Mouse (Mus musculus) adrenal gland, adult 10 weeks (tissue): ENCODE results near the gene Gm49345. TPM values are rescaled to one million over a fixed set of nuclear protein-coding genes. Genes with fewer than 3 reads are reported as not detected.

Experiments
- polyA plus RNA-seq: library from polyadenylated mRNA; stranded (reverse); fragments of 350-450 nt; fragmentation: Illumina TruSeq; extraction: RNeasy Lipid Tissue Mini Kit (QIAGEN cat#74804); gene quantifications from one replicate; pipeline ENCODE4 v1.2.3, GENCODE M21; 2014; ENCODE audit warnings: low read depth, low replicate concordance

The Gm49345 gene
- not detected for polyA plus RNA-seq

GRCm38 (mm10) chr13:67637294-67638007 is at the start of gene Gm49345, which contains the start of gene Zfp729a:
Gene Gm49345, minus strand, starts transcription at chr13:67637769.
Gene Zfp729a, minus strand, starts transcription at chr13:67637791.

DNA sequence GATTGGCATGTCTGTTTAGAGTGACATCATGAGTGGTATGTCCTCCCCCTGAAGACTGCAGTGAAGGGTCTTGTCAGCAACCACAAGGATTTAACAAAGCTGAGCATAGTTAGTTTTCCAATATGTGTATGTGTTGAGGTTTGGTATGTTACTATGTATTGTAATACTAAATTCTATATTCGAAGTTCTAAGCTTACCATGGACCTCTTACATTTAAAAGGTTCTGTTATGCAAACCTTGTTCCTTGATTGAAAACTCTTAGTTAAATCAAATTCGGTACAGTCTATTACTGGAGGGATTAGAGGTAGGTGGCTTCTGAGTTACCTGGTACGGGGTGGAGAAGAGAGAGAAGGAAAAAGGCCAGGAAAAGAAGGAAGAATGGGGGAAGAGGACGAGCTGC is 49.4 kb upstream of the Gm49345 start, which contains the start of gene Zfp738:
Gene Zfp738 (minus strand): TSS at position 101 of the 400 bp plus-strand sequence.

GRCm38 (mm10) chr13:67609066-67609876 is 28.3 kb downstream of the Gm49345 start, which contains the start of gene Zfp729b:
Gene Zfp729b, minus strand, starts transcription at chr13:67609707.

DNA sequence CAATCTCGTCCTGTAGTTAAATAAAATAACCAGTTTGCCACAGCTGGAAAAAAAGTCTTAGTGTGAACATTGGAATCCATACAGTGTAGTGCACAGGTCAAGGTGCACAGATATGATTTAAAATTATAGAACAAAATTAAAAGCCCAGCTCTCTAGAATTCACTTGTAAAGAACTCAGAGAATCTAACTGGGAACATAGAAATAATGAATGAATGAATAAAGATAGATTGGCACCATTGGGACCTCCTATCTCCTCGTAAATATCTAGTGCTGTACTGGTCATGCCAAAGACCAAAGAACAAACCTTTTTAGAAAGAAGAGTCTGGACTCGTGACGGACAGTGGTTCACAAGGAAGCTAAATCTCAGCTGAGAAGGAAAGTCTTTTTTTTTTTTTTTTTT is 83.8 kb downstream of the Gm49345 start, which contains the start of gene Zfp748:
Gene Zfp748 (minus strand): TSS at position 101 of the 400 bp plus-strand sequence.

Other genes starting within 250 kb of the Gm49345 start
- 18.5 TPM for gene Zfp429, start 237.9 kb downstream of the Gm49345 start, polyA plus RNA-seq
- gene Zfp459, start 216.4 kb downstream of the Gm49345 start, polyA plus RNA-seq: 2.0 TPM
- 128 TPM for gene Zfp874a, start 186.1 kb downstream of the Gm49345 start, polyA plus RNA-seq
- gene Zfp874b, start 153.5 kb downstream of the Gm49345 start, polyA plus RNA-seq: 54.2 TPM
- gene Zfp58, start 137.2 kb downstream of the Gm49345 start, polyA plus RNA-seq: 33.4 TPM
- gene Gm26965, start 111.6 kb downstream of the Gm49345 start, polyA plus RNA-seq: not detected
- gene Zfp87, start 111.6 kb downstream of the Gm49345 start, polyA plus RNA-seq: 30.4 TPM
- 32.6 TPM for gene Zfp748, start 83.9 kb downstream of the Gm49345 start, polyA plus RNA-seq
- gene Zfp729b, start 28.1 kb downstream of the Gm49345 start, polyA plus RNA-seq: 42.5 TPM
- gene Zfp729a, start within 50 bp of the Gm49345 start, polyA plus RNA-seq: 42.6 TPM
- gene Zfp738, start 49.3 kb upstream of the Gm49345 start, polyA plus RNA-seq: 23.0 TPM
- 43.6 TPM for gene Zfp65, start 91.4 kb upstream of the Gm49345 start, polyA plus RNA-seq
- gene Zfp85, start 117.5 kb upstream of the Gm49345 start, polyA plus RNA-seq: 25.8 TPM
- gene Zfp493, start 141.9 kb upstream of the Gm49345 start, polyA plus RNA-seq: 10.6 TPM
- 32.0 TPM for gene Zfp273, start 176.0 kb upstream of the Gm49345 start, polyA plus RNA-seq
- gene Gm10037, start 193.3 kb upstream of the Gm49345 start, polyA plus RNA-seq: not detected
- not detected for gene BC048507, start 225.6 kb upstream of the Gm49345 start, polyA plus RNA-seq